Mouse (Mus musculus) mesoderm, embryonic 11.5 days (tissue): ENCODE results near the gene Rhod.
A peak's percentile ranks its signal among the peaks of the same experiment; 100 is the strongest.
"Not testable (repeated sequence)": the region's sequence is repeated elsewhere in the genome, so short reads cannot be mapped to it uniquely, and the experiment has no call there.

ENCODE experiments used
- DNase-seq: peaks from one replicate; pipeline ENCODE4 v3.0.0-alpha.2; 2012; ENCODE audit warnings: low read depth, low spot score

Rhod gene

DNA sequence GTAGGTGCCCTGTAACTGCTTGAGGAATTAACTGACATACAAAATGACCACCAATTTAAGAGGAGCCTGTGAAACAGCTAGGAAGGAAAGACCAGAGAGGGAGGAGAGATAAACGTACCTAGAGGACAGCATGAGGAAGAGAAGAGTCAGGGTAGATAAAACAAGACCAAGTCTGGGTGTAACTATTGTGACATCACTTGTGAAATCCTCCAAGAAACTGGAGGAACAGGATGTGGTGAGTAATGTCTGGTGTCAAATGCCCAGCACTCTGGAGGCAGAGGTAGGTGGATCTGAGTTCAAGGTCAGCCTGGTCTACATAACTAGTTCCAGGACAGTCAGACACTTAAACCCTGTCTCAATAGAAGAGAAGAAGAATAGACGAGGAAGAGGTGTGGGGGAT, 30.2 kb downstream of the Rhod start:
- no peak for DNase-seq

DNA sequence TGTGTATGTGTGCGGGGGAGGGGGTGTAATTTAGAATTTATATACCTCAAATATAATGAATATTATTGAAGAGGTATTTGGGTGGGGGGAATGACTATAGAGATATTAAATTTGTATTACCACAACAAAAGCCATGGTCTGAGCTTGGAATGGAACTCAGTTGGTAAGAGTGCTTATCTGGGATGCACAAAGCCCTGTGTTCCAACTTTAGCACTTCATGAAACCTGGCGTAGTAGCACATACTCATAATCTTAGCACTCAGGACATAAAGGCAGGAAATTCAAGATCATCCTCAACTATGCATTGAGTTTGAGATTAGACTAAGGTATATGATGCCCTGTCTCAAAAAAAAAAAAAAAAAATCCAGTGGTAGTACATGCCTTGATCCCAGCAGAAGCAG, 34.4 kb downstream of the Rhod start:
- no peak for DNase-seq

DNA sequence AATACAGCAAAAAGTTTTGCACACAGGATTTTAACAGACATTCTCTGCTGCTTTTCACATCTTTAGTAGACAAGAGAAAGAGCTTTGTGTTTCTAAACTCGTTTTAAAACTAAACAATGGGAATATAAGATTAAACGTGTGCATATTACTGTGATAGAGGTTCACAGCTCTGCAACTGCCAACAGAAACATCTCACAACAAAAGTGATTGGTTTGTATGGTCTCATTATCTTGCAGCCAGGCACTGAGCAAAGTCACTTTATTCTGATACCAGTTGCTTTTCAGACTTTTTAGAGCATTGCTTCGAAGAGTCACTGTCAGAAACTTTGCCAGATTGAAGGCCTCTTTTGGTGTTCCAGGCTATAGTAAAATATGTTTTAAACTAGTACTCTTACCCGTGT, 40.3 kb downstream of the Rhod start:
- DNase-seq = no peak

DNA sequence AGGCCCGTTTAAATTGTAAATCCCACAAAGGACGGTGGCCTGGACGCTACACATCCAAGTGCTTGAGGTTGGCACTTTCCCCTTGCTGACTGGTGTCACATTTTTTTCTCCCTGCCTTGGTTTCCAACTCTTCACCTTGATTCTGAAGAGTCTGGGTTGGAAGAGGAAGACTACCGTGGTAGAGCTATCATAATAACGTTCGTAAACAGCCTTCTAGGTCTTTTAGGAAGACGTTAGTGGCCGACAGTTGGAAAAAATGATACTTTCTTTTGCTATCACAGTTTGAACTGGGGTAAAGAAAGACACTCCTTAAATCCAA, 40.6 kb downstream of the Rhod start:
- no peak for DNase-seq

DNA sequence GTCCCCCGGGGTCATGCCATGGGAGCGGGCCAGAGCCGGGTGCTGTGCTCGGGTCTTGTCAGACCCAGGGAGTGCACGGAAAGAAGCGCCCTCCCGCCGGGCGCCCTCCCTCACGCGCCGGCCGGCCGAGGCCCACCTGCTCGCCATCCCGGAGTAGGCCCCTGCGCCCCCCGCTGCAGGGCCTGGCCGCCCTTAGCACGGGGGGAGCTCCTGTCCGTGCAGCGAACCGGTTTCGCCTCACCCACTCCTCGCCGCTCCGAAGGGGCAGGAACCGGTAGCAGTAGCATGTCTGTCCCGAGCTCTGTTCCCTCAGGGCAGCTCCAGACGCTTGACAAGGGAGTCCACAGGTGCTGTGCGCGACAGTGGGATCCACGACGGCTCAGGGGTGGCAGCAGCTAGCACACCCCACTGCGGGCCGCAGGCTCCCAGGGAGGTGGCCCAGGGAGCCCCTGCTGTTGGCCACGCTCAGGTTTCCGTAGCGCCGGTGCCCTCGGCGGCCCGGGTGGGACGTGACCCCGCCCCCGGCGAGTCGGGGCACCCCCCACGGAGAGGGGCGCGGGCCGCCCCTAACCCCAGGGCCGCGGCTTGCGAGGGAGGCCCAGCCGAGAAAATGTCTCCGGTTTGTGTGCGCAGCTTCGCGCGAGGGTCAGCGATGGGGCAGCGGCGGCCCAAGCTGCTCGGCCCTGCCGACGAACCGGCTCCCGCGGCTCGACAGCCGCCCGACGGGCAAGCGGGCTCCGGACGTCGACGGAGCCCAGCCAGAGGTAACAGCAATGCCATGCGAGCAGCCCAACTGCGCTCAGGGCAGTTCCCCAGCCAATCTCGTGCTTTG, 41.2 kb downstream of the Rhod start, which contains the start of gene Kdm2a:
Gene Kdm2a, minus strand, starts transcription at position 488 of the 832 bp plus-strand sequence.
- DNase-seq = peak; percentile 51

DNA sequence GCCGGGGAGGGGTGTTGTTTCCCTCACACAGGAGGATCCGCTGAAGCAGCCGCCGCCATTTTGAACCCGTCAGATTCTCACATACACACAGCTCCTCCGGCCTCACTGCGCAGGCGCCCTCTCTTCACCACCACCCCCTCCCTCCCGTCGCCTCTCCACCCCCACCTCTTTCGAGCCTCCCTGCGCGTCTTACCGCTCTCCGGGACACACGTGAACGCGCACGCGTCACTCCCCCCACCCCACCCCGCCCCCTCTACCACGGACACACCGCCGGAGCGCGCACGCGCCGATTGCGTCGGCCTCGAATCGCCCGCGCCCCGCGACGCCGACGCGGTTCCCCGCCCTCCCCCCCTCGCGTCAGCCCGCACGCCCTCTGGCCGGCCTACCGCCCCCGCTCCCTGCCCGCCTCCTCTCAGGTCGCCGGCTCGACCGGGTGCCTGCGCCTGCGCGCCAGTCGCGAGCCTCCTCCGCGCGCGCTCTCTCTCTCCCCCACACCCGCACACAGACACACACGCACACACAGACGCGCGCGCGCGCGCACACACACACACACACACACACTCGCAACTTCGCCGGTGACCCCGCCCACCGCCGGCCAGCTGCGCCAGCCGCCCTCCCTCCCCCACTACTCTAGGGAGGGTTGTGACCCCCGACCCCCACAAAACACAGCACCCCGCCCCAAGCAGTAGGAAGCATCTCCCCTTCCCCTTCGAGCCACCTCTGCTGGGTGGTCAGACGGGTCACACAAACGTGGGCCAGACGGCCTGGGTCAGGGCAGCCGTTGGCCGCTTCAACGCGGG, 42.0 kb downstream of the Rhod start:
- DNase-seq = peak; percentile 99

DNA sequence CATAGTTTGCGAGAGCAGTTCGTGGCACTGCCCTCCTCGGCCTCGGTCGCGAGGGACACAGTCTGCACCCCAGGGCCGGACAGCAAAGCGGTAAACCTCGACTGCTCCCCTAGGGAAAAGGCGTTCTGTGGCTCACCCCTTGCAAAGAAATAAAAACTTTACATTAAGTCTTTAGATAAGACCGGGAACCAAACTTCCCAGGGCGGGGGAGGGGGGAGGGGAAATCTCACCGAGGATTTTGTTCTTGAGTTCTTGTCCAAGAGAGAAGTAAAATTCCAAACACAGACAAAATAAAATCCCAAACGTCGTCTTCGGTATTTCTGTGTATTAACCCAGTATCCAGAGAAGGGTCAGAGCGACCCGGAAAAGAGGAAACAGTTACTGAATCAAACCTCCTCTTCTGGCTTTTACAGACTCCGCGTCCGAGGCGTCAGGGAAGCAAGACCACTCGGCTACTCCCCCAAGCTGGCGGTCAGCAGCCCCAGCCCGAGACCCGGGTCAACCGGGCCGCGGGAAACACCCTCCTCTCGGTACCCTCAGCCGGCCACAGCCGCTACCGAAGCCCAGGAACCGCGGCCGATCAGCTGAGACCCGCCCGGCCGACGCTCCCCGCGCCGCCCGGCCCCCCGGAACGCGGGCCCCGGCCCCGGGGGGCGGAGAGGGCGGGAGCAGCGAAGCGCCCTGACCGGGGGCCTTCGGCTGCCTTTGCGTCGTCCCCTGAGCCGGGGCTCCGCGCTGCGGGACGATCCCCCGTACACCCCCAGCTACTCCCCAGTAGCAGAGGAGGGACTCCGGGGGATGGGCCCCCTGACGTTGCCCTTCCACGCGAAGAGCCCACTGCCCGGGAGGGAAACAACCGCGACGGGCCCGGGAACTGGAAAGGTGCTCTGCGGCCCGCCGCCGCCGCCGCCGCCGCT, 42.9 kb downstream of the Rhod start:
- peak; percentile 13 for DNase-seq

DNA sequence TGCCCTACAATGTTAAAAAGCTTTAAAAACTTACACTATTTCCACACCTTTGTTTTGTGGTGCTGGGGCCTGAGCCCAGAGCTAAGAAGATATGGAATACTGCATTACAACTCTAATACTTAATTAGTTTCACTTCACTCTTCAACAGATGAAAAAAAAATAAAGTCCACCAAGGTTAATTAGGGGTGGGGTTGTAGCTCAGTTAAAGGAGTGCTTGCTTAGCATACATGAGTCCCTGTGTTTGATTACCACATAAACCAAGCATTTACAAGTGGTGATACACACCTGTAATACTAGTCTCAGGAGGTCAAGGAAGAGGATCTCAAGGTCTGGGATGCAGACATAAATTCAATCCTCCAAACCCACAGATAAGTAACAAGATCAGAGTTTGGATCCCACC, 52.0 kb downstream of the Rhod start:
- no peak for DNase-seq

DNA sequence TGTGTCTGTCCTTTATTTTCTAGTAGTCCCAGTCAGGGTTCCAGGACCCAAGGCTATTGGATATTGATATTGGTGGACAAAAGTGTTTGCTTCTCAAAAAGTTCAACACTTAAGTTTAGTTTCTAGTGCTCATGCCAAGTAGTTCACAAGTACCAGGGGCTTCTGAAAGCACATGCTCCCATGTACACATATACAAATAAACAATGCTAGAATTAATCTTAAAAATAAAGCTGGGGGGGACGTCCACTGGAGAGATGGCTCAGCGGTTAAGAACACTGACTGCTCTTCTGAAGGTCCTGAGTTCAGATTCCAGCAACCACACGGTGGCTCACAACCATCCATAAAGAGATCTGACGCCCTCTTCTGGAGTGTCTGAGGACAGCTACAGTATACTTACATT, 54.2 kb downstream of the Rhod start:
- no peak for DNase-seq

DNA sequence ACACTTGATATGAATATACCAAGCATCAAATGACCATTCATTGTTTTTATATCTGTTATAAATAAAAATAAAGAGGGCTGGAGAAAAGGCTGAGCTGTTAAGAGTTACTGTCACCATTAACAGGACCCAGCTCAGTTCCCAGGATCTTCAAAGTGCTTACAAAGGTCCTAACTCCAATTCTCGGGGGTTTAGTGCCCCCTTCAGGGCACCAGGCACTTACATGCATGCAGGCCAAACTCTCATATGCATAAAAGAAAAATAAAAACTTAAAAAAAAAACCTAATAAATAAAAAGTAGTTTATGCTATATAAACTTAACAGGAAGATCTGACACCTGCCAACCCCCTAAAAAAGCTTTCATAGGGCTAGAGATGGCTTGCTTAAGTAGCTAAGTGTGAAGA, 54.9 kb downstream of the Rhod start:
- DNase-seq = peak; percentile 6

DNA sequence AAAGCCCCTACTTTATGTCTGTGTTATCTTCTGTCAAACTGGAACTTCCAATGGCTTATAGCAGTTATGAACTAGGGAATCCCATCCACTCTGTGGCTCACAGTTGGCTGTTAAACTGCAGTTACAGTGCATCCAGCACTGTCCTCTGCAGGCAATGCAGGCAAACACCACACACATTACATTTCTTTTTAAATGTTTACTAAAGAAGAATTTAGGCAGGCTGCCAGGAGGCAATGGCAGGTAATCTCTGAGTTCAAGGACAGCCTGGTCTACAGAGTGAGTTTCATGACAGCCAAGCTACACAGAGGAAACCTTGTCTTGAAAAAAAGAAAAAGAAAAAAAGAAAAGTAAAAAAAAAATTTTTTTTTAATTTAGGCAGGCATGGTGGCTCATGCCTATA, 55.9 kb downstream of the Rhod start:
- DNase-seq = no peak

DNA sequence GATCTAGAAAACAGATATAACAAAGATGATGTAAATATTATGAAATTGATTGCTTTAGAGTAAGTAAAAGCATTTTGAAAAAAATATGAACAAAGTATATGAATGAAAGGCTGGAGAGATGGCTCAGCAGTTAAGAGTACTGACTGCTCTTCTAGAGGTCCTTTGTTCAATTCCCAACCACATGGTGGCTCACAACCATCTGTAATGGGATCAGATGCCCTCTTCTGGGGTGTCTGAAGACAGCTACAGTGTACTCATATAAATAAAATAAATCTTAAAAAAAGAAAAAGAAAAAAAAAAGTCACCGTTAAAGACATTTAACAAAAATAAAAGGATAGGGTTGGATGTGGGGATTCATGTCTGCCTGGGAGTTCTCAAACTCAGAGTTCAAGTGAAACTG, 56.9 kb downstream of the Rhod start:
- not testable (repeated sequence) for DNase-seq
